Mouse (Mus musculus) spleen, adult 2 months (tissue): ENCODE data around the gene Plxna4.

Experiments used
- CTCF ChIP-seq: fragments of 200-500 bp; IDR thresholded peaks from 2 replicates; pipeline ENCODE4 v1.5.1; 2011; ENCODE audit warnings: mild to moderate bottlenecking, inconsistent platforms; ENCODE audit not compliant: insufficient read depth, insufficient read length, insufficient replicate concordance; ENCODE audit errors: extremely low read depth
- POLR2A ChIP-seq: fragments of 200-500 bp; IDR thresholded peaks from 2 replicates; pipeline ENCODE4 v1.6.1; 2011; ENCODE audit warnings: low read depth, low read length, inconsistent platforms

GRCm38 (mm10) chr6:32203389-32203788, 384.6 kb downstream of the Plxna4 start:
- TF ChIP-seq CTCF (no peak), POLR2A (no peak)
